Mouse (Mus musculus) kidney, postnatal 0 days (tissue): ENCODE data around the gene A1cf. TPM values are rescaled to one million over a fixed set of nuclear protein-coding genes. Genes with fewer than 3 reads are reported as not detected.

ENCODE experiments used
- ATAC-seq: fragments of 200-750 bp; cut with Nextera tagmentation; replicated peaks from 2 replicates; pipeline ENCODE4 v1.8.0; 2017; ENCODE audit warnings: low read depth, moderate number of reproducible peaks, moderate TSS enrichment, moderate library complexity; ENCODE audit not compliant: low FRiP score
- DNase-seq: peaks from one replicate; pipeline ENCODE4 v3.0.0-alpha.2; 2016; ENCODE audit warnings: low spot score
- H3K27ac ChIP-seq: fragments of 300-500 bp; sonication (generic); 2 replicates; pipeline ENCODE4 v1.5.1; 2014; ENCODE audit warnings: mild to moderate bottlenecking
- H3K27me3 ChIP-seq: fragments of 300-500 bp; sonication (generic); 2 replicates; pipeline ENCODE4 v1.6.1; 2014; ENCODE audit warnings: low read length, mixed read lengths; ENCODE audit not compliant: insufficient read depth
- H3K36me3 ChIP-seq: fragments of 300-500 bp; sonication (generic); 2 replicates; pipeline ENCODE4 v1.6.1; 2014; ENCODE audit warnings: low read length, mixed read lengths; ENCODE audit not compliant: insufficient read depth
- H3K4me1 ChIP-seq: fragments of 300-500 bp; sonication (generic); replicated peaks from 2 replicates; pipeline ENCODE4 v1.6.1; 2014; ENCODE audit warnings: antibody characterized with exemption, low read length, mixed read lengths; ENCODE audit not compliant: insufficient read depth
- H3K4me2 ChIP-seq: fragments of 300-500 bp; sonication (generic); 2 replicates; pipeline ENCODE4 v1.6.1; 2014; ENCODE audit warnings: mild to moderate bottlenecking, low read length, moderate library complexity, mixed read lengths
- H3K4me3 ChIP-seq: fragments of 300-500 bp; sonication (generic); replicated peaks from 2 replicates; pipeline ENCODE4 v1.5.1; 2014; ENCODE audit warnings: low read depth, low read length
- H3K9ac ChIP-seq: fragments of 300-500 bp; sonication (generic); 2 replicates; pipeline ENCODE4 v1.6.1; 2014; ENCODE audit warnings: low read depth, low read length
- H3K9me3 ChIP-seq: fragments of 300-500 bp; sonication (generic); replicated peaks from 2 replicates; pipeline ENCODE4 v1.6.1; 2016; ENCODE audit warnings: low read length, inconsistent platforms, mixed read lengths
- CTCF ChIP-seq: IDR thresholded peaks from 2 replicates; pipeline ENCODE4 v1.5.1; 2016; ENCODE audit warnings: antibody characterized with exemption, low read depth, mild to moderate bottlenecking, moderate library complexity
- WGBS: fragments of 180-500 bp; shearing (Covaris S2); extraction: QIAGEN DNeasy Blood & Tissue Kit; methylation state at CpG from one replicate; pipeline ENCODE4 v1.1.7; 2014; 5-methylcytosine and 5-hydroxymethylcytosine counted together
- polyA plus RNA-seq: library from polyadenylated mRNA; unstranded; fragments of >200 nt; fragmentation: Nextera tagmentation; extraction: Ambion mirVana; gene quantifications from 2 replicates; pipeline ENCODE4 v1.2.1, GENCODE M21; 2015

Gene A1cf
- polyA plus RNA-seq: 2.0 and 2.3 TPM in 2 replicates

- Histone ChIP-seq H3K27ac (0 out of 2 replicates have a peak within 1 kb of the TSS, but pooled peaks have one; percentile 6), H3K36me3 (no peaks in the 10 kb centered on the region), H3K4me3 (0 out of 2 replicates have a peak within 1 kb of the TSS, but pooled peaks have one; percentile 5), H3K4me1 (no peaks in the 10 kb centered on the region), H3K9ac (no peak within 1 kb of the TSS), H3K27me3 (no peaks in the 10 kb centered on the region), H3K9me3 (no peaks in the 10 kb centered on the region), H3K4me2 (no peak within 1 kb of the TSS)
- ATAC-seq (no peak), DNase-seq (no peak)
- TF ChIP-seq CTCF: no peak
- WGBS: 65% methylated on average over 7 of the region's 7 CpGs
These were observed at the start of gene A1cf for GRCm38 (mm10) chr19:31868521-31868920. A1cf (plus strand) TSS chr19:31868764.

- H3K4me3 ChIP-seq: no peak overlapping the region
- ATAC-seq (no peak), DNase-seq (no peak)
- H3K27ac ChIP-seq: no peak overlapping the region
- no peak overlapping the region for H3K4me2 ChIP-seq
- no peaks in the 10 kb centered on the region for H3K27me3 ChIP-seq
- WGBS: 90% methylated on average over 5 of the region's 5 CpGs
- H3K9me3 ChIP-seq: no peaks in the 10 kb centered on the region
- no peak for TF ChIP-seq CTCF
- H3K36me3 ChIP-seq: no peaks in the 10 kb centered on the region
- H3K9ac ChIP-seq: no peak overlapping the region
- no peaks in the 10 kb centered on the region for H3K4me1 ChIP-seq
These were observed 34.3 kb upstream of the A1cf start for GRCm38 (mm10) chr19:31834250-31834649.

GRCm38 (mm10) chr19:31861909-31862308, 6.7 kb upstream of the A1cf start:
- 54% methylated on average over 3 of the region's 3 CpGs for WGBS
- Histone ChIP-seq H3K36me3 (no peaks in the 10 kb centered on the region), H3K4me3 (no peak overlapping the region), H3K9me3 (no peaks in the 10 kb centered on the region), H3K27ac (no peak overlapping the region), H3K4me2 (no peak overlapping the region), H3K9ac (no peak overlapping the region), H3K4me1 (no peaks in the 10 kb centered on the region), H3K27me3 (no peaks in the 10 kb centered on the region)
- DNase-seq (no peak), ATAC-seq (no peak)
- peak; percentile 28; the same call in 1 of the 2 replicates for TF ChIP-seq CTCF

- WGBS: 48% methylated on average over 6 of the region's 6 CpGs
- DNase-seq (peak; percentile 11), ATAC-seq (no peak)
- Histone ChIP-seq H3K4me3 (no peak overlapping the region), H3K4me2 (no peak overlapping the region), H3K27ac (no peak overlapping the region), H3K9me3 (no peaks in the 10 kb centered on the region), H3K36me3 (no peaks in the 10 kb centered on the region), H3K4me1 (no peaks in the 10 kb centered on the region), H3K27me3 (no peaks in the 10 kb centered on the region), H3K9ac (no peak overlapping the region)
- TF ChIP-seq CTCF: no peak
These were observed 5.9 kb upstream of the A1cf start for GRCm38 (mm10) chr19:31862512-31863249.

- WGBS: 80% methylated on average over 4 of the region's 4 CpGs
- Histone ChIP-seq H3K36me3 (no peaks in the 10 kb centered on the region), H3K9me3 (no peaks in the 10 kb centered on the region), H3K4me1 (no peaks in the 10 kb centered on the region), H3K9ac (no peak overlapping the region), H3K4me2 (no peak overlapping the region), H3K27me3 (no peaks in the 10 kb centered on the region), H3K4me3 (no peak overlapping the region), H3K27ac (no peak overlapping the region)
- ATAC-seq: no peak
- no peak for TF ChIP-seq CTCF
- no peak for DNase-seq
These were observed 3.1 kb upstream of the A1cf start for GRCm38 (mm10) chr19:31865451-31865850.

GRCm38 (mm10) chr19:31868076-31868475, 488 bp upstream of the A1cf start:
- Histone ChIP-seq H3K9ac (no peak overlapping the region), H3K9me3 (no peaks in the 10 kb centered on the region), H3K4me3 (no peak overlapping the region), H3K4me2 (no peak overlapping the region), H3K27ac (no peak overlapping the region), H3K27me3 (no peaks in the 10 kb centered on the region), H3K4me1 (no peaks in the 10 kb centered on the region), H3K36me3 (no peaks in the 10 kb centered on the region)
- no peak for ATAC-seq
- no peak for DNase-seq
- TF ChIP-seq CTCF: no peak
- WGBS: 85% methylated on average over 4 of the region's 4 CpGs
